ENCODE assay signal across 19 mouse cellular contexts in genomic region chr8:120741001-120741400, GRCm38 (mm10). TPM values are rescaled to one million over a fixed set of nuclear protein-coding genes. Genes with fewer than 3 reads are reported as not detected.
A peak's percentile ranks its signal among the peaks of the same experiment; 100 is the strongest.
DNase-seq lines count a peak whose midpoint lies in the region; ATAC-seq and TF ChIP-seq lines count a peak whose summit lies in the region.
"Had no signal": no experiment of that assay in that cellular context is flagged by ENCODE, and none has a peak within 500 bp of the region (broad histone marks: within the 10 kb centered on the region; RNA-seq: fewer than 3 reads in every experiment).

No protein-coding gene starts in this region.

- peaks cover 10% of the 10 kb centered on the region for H3K27me3 ChIP-seq in CH12.LX (replicated peaks)
- peaks cover 7% of the 10 kb centered on the region for H3K27me3 ChIP-seq in hindbrain, embryonic 16.5 days (replicated peaks; ENCODE audit: control insufficient read depth, insufficient read depth, low read length)
- H3K27me3 ChIP-seq in midbrain, embryonic 11.5 days (ENCODE audit: control insufficient read depth, insufficient read depth, low read length), result peaks cover 8% of the 10 kb centered on the region

- no peaks in the 10 kb centered on the region for H3K9me3 ChIP-seq in CH12.LX (replicated peaks; ENCODE audit: low read length)
- H3K9me3 ChIP-seq in hindbrain, embryonic 16.5 days (ENCODE audit: control insufficient read depth, low read length), result no peaks in the 10 kb centered on the region
- no peaks in the 10 kb centered on the region for H3K9me3 ChIP-seq in midbrain, embryonic 11.5 days (ENCODE audit: control insufficient read depth, low read length)
- H3K9me3 ChIP-seq: embryonic facial prominence, embryonic 13.5 days; stomach, embryonic 15.5 days had no signal

- dilution Hi-C loops in CH12.LX (cut with MboI; ENCODE audit: extremely low pct_ligation_motif_present, extremely low pct_unique_long_range_greater_than_20kb, low sequenced_read_pairs), result no loop called here

- no peak for TF ChIP-seq RAD21 in CH12.LX (IDR thresholded peaks at IDR 0.05; ENCODE audit: low read depth, low read length)

- ATAC-seq in frontal cortex, adult (ENCODE audit: low TSS enrichment), result peak; percentile 60
- no peak for ATAC-seq in hindbrain, embryonic 16.5 days
- no peak for ATAC-seq in midbrain, embryonic 11.5 days (ENCODE audit: low FRiP score)
- ATAC-seq: hindbrain, postnatal 0 days had no signal

- H3K4me1 ChIP-seq in CH12.LX (ENCODE audit: control insufficient read depth in 1 of 2, insufficient read depth in 2 of 2), result peaks cover 46 to 95% of the 10 kb centered on the region in 2 experiments
- H3K4me1 ChIP-seq in brown adipose tissue, adult 24 weeks (ENCODE audit: control insufficient read depth, insufficient read depth, insufficient read length, low read length), result peaks cover 2% of the 10 kb centered on the region; the same call in 1 of the 2 replicates
- H3K4me1 ChIP-seq in hindbrain, embryonic 16.5 days (ENCODE audit: control insufficient read depth, insufficient read depth, low read depth, low read length), result peaks cover 2% of the 10 kb centered on the region
- H3K4me1 ChIP-seq in midbrain, embryonic 11.5 days (ENCODE audit: control insufficient read depth, insufficient read depth, low read length), result peaks cover 3% of the 10 kb centered on the region; the same call in 1 of the 2 replicates

- peak overlapping the region; percentile 40; the same call in 1 of the 2 replicates for H3K9ac ChIP-seq in CH12.LX (ENCODE audit: insufficient read depth, low read depth)
- H3K9ac ChIP-seq in hindbrain, embryonic 16.5 days (ENCODE audit: low read depth, low read length), result no peak overlapping the region
- H3K9ac ChIP-seq in midbrain, embryonic 11.5 days (ENCODE audit: low read length), result no peak overlapping the region
- H3K9ac ChIP-seq: embryonic facial prominence, embryonic 13.5 days; stomach, embryonic 15.5 days had no signal

- no peak overlapping the region for H3K4me2 ChIP-seq in CH12.LX (ENCODE audit: insufficient read depth, low read depth, poor library complexity, severe bottlenecking)
- no peak overlapping the region for H3K4me2 ChIP-seq in hindbrain, embryonic 16.5 days (ENCODE audit: low read length)
- no peak overlapping the region for H3K4me2 ChIP-seq in midbrain, embryonic 11.5 days
- H3K4me2 ChIP-seq: embryonic facial prominence, embryonic 13.5 days; heart, embryonic 11.5 days; stomach, embryonic 15.5 days had no signal

- H3K79me2 ChIP-seq in CH12.LX (replicated peaks; ENCODE audit: control insufficient read depth, extremely low read depth, insufficient read depth, poor library complexity, severe bottlenecking), result no peaks in the 10 kb centered on the region; the same call in 1 of the 2 replicates

- 54% methylated on average over 17 of the region's 17 CpGs for WGBS in hindbrain, embryonic 16.5 days
- WGBS in midbrain, embryonic 11.5 days, result 67% methylated on average over 17 of the region's 17 CpGs

- H3K36me3 ChIP-seq in CH12.LX (replicated peaks in 1 of 2; ENCODE audit: control insufficient read depth in 1 of 2, insufficient read depth in 1 of 2, low read length in 1 of 2), result peaks cover 15 to 59% of the 10 kb centered on the region in 2 experiments
- H3K36me3 ChIP-seq in hindbrain, embryonic 16.5 days (ENCODE audit: control insufficient read depth, insufficient read depth, low read length), result no peaks in the 10 kb centered on the region
- no peaks in the 10 kb centered on the region for H3K36me3 ChIP-seq in midbrain, embryonic 11.5 days (ENCODE audit: control insufficient read depth, insufficient read depth, low read length)
- H3K36me3 ChIP-seq: embryonic facial prominence, embryonic 13.5 days; stomach, embryonic 15.5 days had no signal

- TF ChIP-seq POLR2A in CH12.LX (IDR thresholded peaks at IDR 0.05; ENCODE audit: low read depth, low read length), result no peak

- H3K27ac ChIP-seq in CH12.LX (ENCODE audit: insufficient read depth, low read depth), result peak overlapping the region; percentile 75
- peak overlapping the region; percentile 26; the same call in 1 of the 2 replicates for H3K27ac ChIP-seq in brown adipose tissue, adult 24 weeks (replicated peaks; ENCODE audit: low read depth, low read length)
- no peak overlapping the region for H3K27ac ChIP-seq in hindbrain, embryonic 16.5 days (ENCODE audit: low read depth, low read length)
- H3K27ac ChIP-seq in midbrain, embryonic 11.5 days (ENCODE audit: low read depth, low read length), result no peak overlapping the region
- H3K27ac ChIP-seq: embryonic facial prominence, embryonic 13.5 days; hindbrain, postnatal 0 days; stomach, embryonic 15.5 days had no signal

- no peak overlapping the region for H3K4me3 ChIP-seq in CH12.LX (replicated peaks in 1 of 3; ENCODE audit: low read depth in 2 of 3, low read length in 2 of 3, poor library complexity in 1 of 3)
- H3K4me3 ChIP-seq in brown adipose tissue, adult 24 weeks (ENCODE audit: insufficient read depth, low read depth, low read length), result no peak overlapping the region
- H3K4me3 ChIP-seq in hindbrain, embryonic 16.5 days (ENCODE audit: low read length), result no peak overlapping the region
- H3K4me3 ChIP-seq in midbrain, embryonic 11.5 days (ENCODE audit: low read depth, low read length), result no peak overlapping the region
- H3K4me3 ChIP-seq: embryonic facial prominence, embryonic 13.5 days; stomach, embryonic 15.5 days had no signal

- in situ Hi-C loops in CH12.LX (cut with MboI; ENCODE audit: low pct_ligation_motif_present, low pct_unique_long_range_greater_than_20kb, low sequenced_read_pairs), result no loop called here

- DNase-seq in frontal cortex, postnatal 25 days (ENCODE audit: low spot score in 2 of 2), result no peak
- DNase-seq in CH12.LX (ENCODE audit: extremely low read depth), result no peak
- peak; percentile 43 for DNase-seq in lung, postnatal 25 days (ENCODE audit: low spot score)
- DNase-seq in B cell, adult 2 months, result no peak
- no peak for DNase-seq in midbrain, embryonic 11.5 days (ENCODE audit: low spot score, missing footprints)
- DNase-seq: cerebellum, adult 9-11 months; gastrocnemius, postnatal 25 days; heart, postnatal 36 days; kidney, postnatal 4 days; liver; midbrain, embryonic 14.5 days; retina, postnatal 1 day had no signal

- TF ChIP-seq EP300 in CH12.LX (IDR thresholded peaks at IDR 0.05; ENCODE audit: low read length), result no peak

- TF ChIP-seq CTCF in CH12.LX (conservative IDR thresholded peaks at IDR 0.05 in 1 of 2, IDR thresholded peaks at IDR 0.05 in 1 of 2; ENCODE audit: low read depth in 2 of 2, low read length in 2 of 2), result no peak

TF ChIP-seq in CH12.LX, 34 proteins besides CTCF, POLR2A, EP300 and RAD21:
- no peak for TF ChIP-seq MAFK (IDR thresholded peaks at IDR 0.05; ENCODE audit: insufficient replicate concordance, low read length)

RNA-seq across cellular contexts. Expression of gene Irf8, which starts 4.8 kb away (rescaled TPM):
- 16.3 and 17.7 TPM in 2 replicates for total RNA-seq in CH12.LX (2012; rRNA removed)
- total RNA-seq in CH12.LX (2014; rRNA removed), result 11.2 and 13.3 TPM in 2 replicates
- 34.3 and 37.4 TPM in 2 replicates for polyA plus RNA-seq in CH12.LX (2012; ENCODE audit: insufficient read length, low read depth)
- polyA plus RNA-seq in brown adipose tissue, adult 24 weeks (2012; ENCODE audit: insufficient read depth, insufficient read length, missing spikeins), result 2.3 and 4.2 TPM in 2 replicates
- 4.2 and 4.8 TPM in 2 replicates for polyA plus RNA-seq in hindbrain, embryonic 16.5 days (2015; fragmentation: Nextera tagmentation; extraction: Ambion mirVana)
- polyA plus RNA-seq in midbrain, embryonic 11.5 days (2014; fragmentation: Nextera tagmentation; extraction: Ambion mirVana), result 4.7 and 4.9 TPM in 2 replicates

Comparison
In these comparisons a context has a peak if more than half of its experiments do, and no peak if none do; other contexts are left out.
1. H3K27ac ChIP-seq: peak in CH12.LX (single experiment) and brown adipose tissue, adult 24 weeks (single experiment); none in hindbrain, embryonic 16.5 days (single experiment) and midbrain, embryonic 11.5 days (single experiment).